Mouse (Mus musculus) liver, embryonic 14.5 days (tissue): Measurements from ENCODE around the gene Sdccag8.

Source experiments
- CTCF ChIP-seq: IDR thresholded peaks from 2 replicates; pipeline ENCODE4 v1.5.1; 2016; ENCODE audit warnings: antibody characterized with exemption, low read depth, control low read depth
- EP300 ChIP-seq: IDR thresholded peaks from 2 replicates; pipeline ENCODE4 v1.6.1; 2016; ENCODE audit warnings: antibody characterized with exemption, low read depth

GRCm38 (mm10) chr1:176823889-176824288 lies 9.4 kb downstream of the Sdccag8 start:
- no peak for TF ChIP-seq CTCF
- TF ChIP-seq EP300 = no peak
